Mouse (Mus musculus) thymus, adult 2 months (tissue): Measurements from ENCODE around the gene Grid2ip.

ENCODE experiments used
- CTCF ChIP-seq: fragments of 200-500 bp; IDR thresholded peaks from 2 replicates; pipeline ENCODE4 v1.5.1; 2012; ENCODE audit warnings: mild to moderate bottlenecking, control low read depth, low read length, moderate library complexity, borderline replicate concordance; ENCODE audit not compliant: control insufficient read depth, poor library complexity, insufficient read depth; ENCODE audit errors: extremely low read depth
- POLR2A ChIP-seq: fragments of 200-500 bp; IDR thresholded peaks from 2 replicates; pipeline ENCODE4 v1.6.1; 2012; ENCODE audit warnings: mild to moderate bottlenecking, low read length, control low read depth, moderate library complexity; ENCODE audit not compliant: control insufficient read depth, poor library complexity, insufficient read depth; ENCODE audit errors: extremely low read depth

- TF ChIP-seq CTCF, result no peak
- TF ChIP-seq POLR2A, result no peak
Measured at GRCm38 (mm10) chr5:143422990-143423389, 65.9 kb downstream of the Grid2ip start.
